Mouse (Mus musculus) neutrophil, adult 59 days (primary cell): ENCODE data around the gene Rcc1. TPM values are rescaled to one million over a fixed set of nuclear protein-coding genes. Genes with fewer than 3 reads are reported as not detected.

Source experiments
- total RNA-seq, 2 experiments: library from RNA; stranded (reverse); gene quantifications; 1 replicate in 1 of 2; 2 replicates in 1 of 2; pipeline ENCODE4 v1.2.4; 2023

The Rcc1 gene
- total RNA-seq: 10 to 100 TPM; 23.5 to 27.1 TPM

DNA sequence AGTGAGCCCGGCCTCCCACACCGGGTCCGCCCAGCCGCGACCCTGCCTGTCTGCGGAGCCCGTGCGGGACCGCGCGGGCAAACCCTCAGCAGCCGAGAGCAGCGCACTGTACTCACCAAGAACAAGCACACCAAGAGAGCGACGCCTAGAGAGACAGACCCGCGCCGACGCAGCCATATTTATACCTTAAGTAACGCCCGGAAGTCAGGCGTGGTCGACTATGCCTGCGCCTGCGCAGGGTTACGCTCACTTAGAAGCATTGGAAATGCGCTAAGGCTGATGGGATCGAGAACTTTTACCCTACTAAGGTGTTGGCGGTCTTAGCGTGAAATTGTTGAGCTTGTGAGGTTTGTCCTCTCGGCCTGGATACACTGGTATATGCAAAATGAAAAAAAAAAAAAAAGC, at the start of gene Rcc1:
Rcc1 (minus strand) TSS at position 125 of the 405 bp plus-strand sequence.

DNA sequence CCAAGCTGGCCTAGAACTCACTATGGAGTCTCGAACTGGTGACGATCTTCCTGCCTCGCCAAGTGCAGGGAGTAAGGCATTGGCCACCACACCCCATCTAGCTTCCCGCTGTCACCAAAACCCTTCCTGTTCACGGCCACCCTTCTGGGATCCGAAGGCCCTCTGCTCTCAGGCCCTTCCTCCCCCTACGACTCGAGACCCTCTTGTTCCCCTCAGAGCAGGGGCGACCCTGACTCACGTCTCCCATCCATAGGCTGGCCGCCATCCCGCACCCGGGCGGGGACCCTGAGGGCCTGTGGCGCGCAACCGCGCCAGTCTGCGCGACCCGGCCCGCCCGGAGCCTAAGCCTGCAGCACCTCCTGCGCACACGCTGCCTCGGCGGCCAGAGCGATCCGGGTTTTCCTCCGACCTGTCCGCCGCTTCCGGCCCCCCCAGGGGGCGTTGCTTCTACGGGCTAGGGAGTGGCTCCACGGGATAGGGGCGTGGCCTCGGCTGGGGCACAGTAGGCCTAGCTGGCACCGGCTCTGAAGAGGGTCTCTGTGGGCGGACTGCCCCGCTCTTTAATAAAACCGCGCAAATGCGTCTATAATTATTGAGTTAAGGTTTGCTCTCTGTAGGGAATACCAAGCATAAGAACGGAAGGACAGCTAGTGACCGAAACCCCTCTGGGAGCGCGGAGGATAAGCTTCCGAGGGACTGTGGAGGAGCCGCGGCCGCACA, 24.1 kb downstream of the Rcc1 start, which contains the start of gene Trnau1ap:
Trnau1ap (minus strand) TSS at position 424 of the 720 bp plus-strand sequence.

GRCm38 (mm10) chr4:132302939-132303479, 50.4 kb downstream of the Rcc1 start, which contains the start of gene Rab42:
Gene Rab42, minus strand, starts transcription at chr4:132303385.

Other genes starting within 250 kb of the Rcc1 start
- gene Oprd1, start 209.1 kb downstream of the Rcc1 start, total RNA-seq: not detected
- gene Ythdf2, start 141.3 kb downstream of the Rcc1 start, total RNA-seq: 10 to 100 TPM; 36.5 to 41.0 TPM
- 10 to 100 TPM; 32.2 to 39.5 TPM for gene Gmeb1, start 92.0 kb downstream of the Rcc1 start, total RNA-seq
- 10 to 100 TPM; 30.4 to 35.6 TPM for gene Taf12, start 79.2 kb downstream of the Rcc1 start, total RNA-seq
- under 1 TPM in 1 of 2 experiments, not detected in 1; 0.53 TPM for gene Rab42, start 50.2 kb downstream of the Rcc1 start, total RNA-seq
- gene Trnau1ap, start 24.1 kb downstream of the Rcc1 start, total RNA-seq: 10 to 100 TPM; 12.6 to 15.6 TPM
- gene Phactr4, start 68.9 kb upstream of the Rcc1 start, total RNA-seq: 10 to 100 TPM; 20.9 to 24.7 TPM
- gene Med18, start 110.3 kb upstream of the Rcc1 start, total RNA-seq: 1 to 10 TPM; 7.8 to 9.7 TPM
- 10 to 100 TPM; 45.0 to 47.2 TPM for gene Sesn2, start 156.9 kb upstream of the Rcc1 start, total RNA-seq
- gene Atpif1, start 180.1 kb upstream of the Rcc1 start, total RNA-seq: 100 to 1,000 TPM; 131 to 153 TPM
- gene Dnajc8, start 181.9 kb upstream of the Rcc1 start, total RNA-seq: 10 to 100 TPM; 61.6 to 68.9 TPM
- 10 to 100 TPM; 65.2 to 68.0 TPM for gene Ptafr, start 210.5 kb upstream of the Rcc1 start, total RNA-seq